Mouse (Mus musculus) bone marrow, adult 2 months (tissue): ENCODE data around the gene Gm49711.

ENCODE experiments used
- CTCF ChIP-seq: fragments of 200-500 bp; IDR thresholded peaks from 2 replicates; pipeline ENCODE4 v1.5.1; 2011; ENCODE audit warnings: low read length, control low read depth; ENCODE audit not compliant: control insufficient read depth, insufficient read depth
- POLR2A ChIP-seq: fragments of 200-500 bp; IDR thresholded peaks from 2 replicates; pipeline ENCODE4 v1.6.1; 2011; ENCODE audit warnings: low read depth, mild to moderate bottlenecking, control low read depth, low read length, borderline replicate concordance; ENCODE audit not compliant: control insufficient read depth

DNA sequence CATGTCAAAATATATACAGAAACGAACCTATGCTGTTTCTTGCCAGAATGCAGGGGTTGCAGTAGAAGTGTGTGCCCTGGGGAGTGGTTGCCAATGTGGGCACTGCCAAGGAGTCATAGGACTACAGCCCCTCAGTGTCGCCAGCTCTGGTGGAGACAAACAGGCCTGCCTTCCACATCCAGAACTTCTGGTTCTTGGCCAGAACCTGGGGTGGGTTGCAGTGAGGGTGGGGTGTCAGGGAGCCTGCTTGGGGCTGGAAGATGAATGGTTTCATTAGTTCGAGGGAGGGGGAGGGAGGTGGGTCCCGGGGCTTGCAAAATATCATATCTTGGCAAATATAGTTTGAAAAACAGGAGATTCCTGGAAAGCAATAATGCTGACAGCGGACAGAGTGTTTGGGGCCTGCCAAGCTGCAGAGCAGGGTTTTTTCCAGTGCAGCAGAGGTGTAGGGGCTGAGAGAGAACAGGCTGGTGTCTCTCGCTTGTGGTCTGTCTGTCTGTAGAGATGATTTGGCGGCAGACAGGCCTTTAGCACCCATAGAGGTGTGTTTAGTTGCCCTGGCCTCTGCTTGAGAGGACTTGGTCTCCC is 170.3 kb downstream of the Gm49711 start:
- TF ChIP-seq CTCF (no peak), POLR2A (no peak)
